Mouse (Mus musculus) midbrain, postnatal 0 days (tissue): ENCODE data around the gene Slc4a4. TPM values are rescaled to one million over a fixed set of nuclear protein-coding genes. Genes with fewer than 3 reads are reported as not detected.

ENCODE experiments used
- ATAC-seq: fragments of 200-750 bp; cut with Nextera tagmentation; 2 replicates; pipeline ENCODE4 v1.8.0; 2017; ENCODE audit warnings: moderate number of reproducible peaks, mild to moderate bottlenecking, moderate TSS enrichment, moderate library complexity; ENCODE audit not compliant: low FRiP score
- DNase-seq: peaks from one replicate; pipeline ENCODE4 v3.0.0-alpha.2; 2015; ENCODE audit warnings: low spot score
- H3K27ac ChIP-seq: fragments of 300-500 bp; sonication (generic); 2 replicates; pipeline ENCODE4 v1.5.1; 2014; ENCODE audit warnings: low read depth, mild to moderate bottlenecking, low read length, mixed read lengths
- H3K27me3 ChIP-seq: fragments of 300-500 bp; sonication (generic); 2 replicates; pipeline ENCODE4 v1.6.1; 2014; ENCODE audit warnings: low read length, control low read depth, mixed read lengths; ENCODE audit not compliant: insufficient read depth
- H3K36me3 ChIP-seq: fragments of 300-500 bp; sonication (generic); 2 replicates; pipeline ENCODE4 v1.6.1; 2014; ENCODE audit warnings: low read length, control low read depth, mixed read lengths; ENCODE audit not compliant: insufficient read depth
- H3K4me1 ChIP-seq: fragments of 300-500 bp; sonication (generic); 2 replicates; pipeline ENCODE4 v1.6.1; 2014; ENCODE audit warnings: mild to moderate bottlenecking, control low read depth, antibody characterized with exemption, low read length, mixed read lengths; ENCODE audit not compliant: insufficient read depth
- H3K4me2 ChIP-seq: fragments of 300-500 bp; sonication (generic); 2 replicates; pipeline ENCODE4 v1.6.1; 2014; ENCODE audit warnings: low read depth, mild to moderate bottlenecking, low read length, mixed read lengths; ENCODE audit not compliant: poor library complexity, severe bottlenecking
- H3K4me3 ChIP-seq: fragments of 300-500 bp; sonication (generic); 2 replicates; pipeline ENCODE4 v1.5.1; 2014; ENCODE audit warnings: low read depth, mild to moderate bottlenecking, low read length, moderate library complexity
- H3K9ac ChIP-seq: fragments of 300-500 bp; sonication (generic); replicated peaks from 2 replicates; pipeline ENCODE4 v1.6.1; 2014; ENCODE audit warnings: mild to moderate bottlenecking, low read length, moderate library complexity, mixed read lengths; ENCODE audit not compliant: poor library complexity, severe bottlenecking
- H3K9me3 ChIP-seq: fragments of 300-500 bp; sonication (generic); 2 replicates; pipeline ENCODE4 v1.6.1; 2016; ENCODE audit warnings: low read length, control low read depth
- CTCF ChIP-seq: IDR thresholded peaks from 2 replicates; pipeline ENCODE4 v1.5.1; 2016; ENCODE audit warnings: antibody characterized with exemption, mild to moderate bottlenecking
- WGBS: fragments of 180-500 bp; shearing (Covaris S2); extraction: QIAGEN DNeasy Blood & Tissue Kit; methylation state at CpG from one replicate; pipeline ENCODE4 v1.1.7; 2014; 5-methylcytosine and 5-hydroxymethylcytosine counted together
- polyA plus RNA-seq: library from polyadenylated mRNA; unstranded; fragments of >200 nt; fragmentation: Nextera tagmentation; extraction: Ambion mirVana; gene quantifications from 2 replicates; pipeline ENCODE4 v1.2.1, GENCODE M21; 2015
- total RNA-seq: library from RNA; depleted of rRNA; stranded (reverse); fragments of >200 nt; gene quantifications from 2 replicates; pipeline ENCODE4 v1.2.3, GENCODE M21; 2014

Slc4a4 gene
- total and polyA plus RNA-seq, 2 experiments from 2014 or later: 17.4 to 57.3 TPM

DNA sequence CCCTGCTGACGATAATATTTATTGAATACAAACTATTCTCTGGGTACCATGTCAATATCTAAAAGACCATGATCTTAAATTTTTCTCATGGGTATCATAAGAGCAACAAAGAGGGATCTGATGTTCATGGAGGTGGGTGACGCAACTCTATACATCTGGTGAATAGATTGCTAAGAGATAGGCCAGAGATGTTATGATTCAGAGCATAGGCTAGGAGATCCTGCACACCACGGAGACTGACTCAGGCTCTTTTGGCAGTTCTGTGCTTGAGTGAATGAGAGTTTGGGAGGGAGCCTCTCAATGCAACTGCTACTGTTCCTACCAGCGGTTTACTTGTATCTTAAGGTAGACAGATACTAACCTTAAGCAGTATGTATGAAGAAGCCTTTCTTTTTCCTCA lies 79.9 kb downstream of the Slc4a4 start:
- no peak for DNase-seq
- WGBS: 92% methylated on average over 4 of the region's 4 CpGs

DNA sequence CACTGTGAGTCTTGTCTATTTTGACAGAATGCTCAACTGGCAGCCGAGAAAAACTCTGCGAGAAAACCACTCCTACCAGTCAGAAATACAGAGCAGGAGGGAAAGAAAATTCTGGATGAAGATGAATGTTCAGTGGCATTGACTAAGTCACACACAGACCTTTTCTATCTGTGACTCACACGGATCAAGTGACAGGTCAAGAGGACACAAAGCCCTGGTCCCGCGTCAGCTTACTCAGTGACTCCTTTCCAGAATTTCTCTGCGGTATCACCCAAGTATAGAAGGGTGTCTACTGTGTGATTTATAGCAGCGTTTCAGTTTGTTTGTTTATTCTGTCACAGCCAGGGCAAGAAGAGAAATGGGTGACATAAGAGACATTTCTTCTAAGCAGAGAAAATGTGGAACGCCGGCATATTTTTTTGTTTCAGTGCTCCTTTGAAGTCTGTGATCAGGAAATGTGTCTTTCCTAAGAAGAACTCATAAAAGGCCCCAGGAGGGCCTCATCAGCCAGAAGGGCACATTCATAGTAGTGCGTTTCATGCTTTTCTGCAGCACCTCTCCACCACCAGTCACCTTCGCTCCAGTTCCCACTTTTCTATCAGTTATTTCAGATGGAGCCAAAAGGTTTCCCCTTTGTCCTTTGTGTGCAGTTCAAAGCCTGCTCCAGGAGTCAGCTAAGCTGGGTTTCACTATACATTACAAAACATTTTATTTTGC lies 82.5 kb downstream of the Slc4a4 start:
- Histone ChIP-seq H3K36me3 (no peaks in the 10 kb centered on the region), H3K9ac (no peak overlapping the region)
- 50% methylated on average over 11 of the region's 11 CpGs for WGBS

More for the DNA sequence above, 79.9 kb downstream of the Slc4a4 start:
- no peaks in the 10 kb centered on the region for H3K4me1 ChIP-seq
- no peak for TF ChIP-seq CTCF
- no peak overlapping the region for H3K9ac ChIP-seq
- no peak overlapping the region for H3K4me2 ChIP-seq
- no peaks in the 10 kb centered on the region for H3K9me3 ChIP-seq
- no peak for ATAC-seq
- no peak overlapping the region for H3K27ac ChIP-seq
- H3K27me3 ChIP-seq: no peaks in the 10 kb centered on the region
- no peak overlapping the region for H3K4me3 ChIP-seq
- H3K36me3 ChIP-seq: no peaks in the 10 kb centered on the region

DNA sequence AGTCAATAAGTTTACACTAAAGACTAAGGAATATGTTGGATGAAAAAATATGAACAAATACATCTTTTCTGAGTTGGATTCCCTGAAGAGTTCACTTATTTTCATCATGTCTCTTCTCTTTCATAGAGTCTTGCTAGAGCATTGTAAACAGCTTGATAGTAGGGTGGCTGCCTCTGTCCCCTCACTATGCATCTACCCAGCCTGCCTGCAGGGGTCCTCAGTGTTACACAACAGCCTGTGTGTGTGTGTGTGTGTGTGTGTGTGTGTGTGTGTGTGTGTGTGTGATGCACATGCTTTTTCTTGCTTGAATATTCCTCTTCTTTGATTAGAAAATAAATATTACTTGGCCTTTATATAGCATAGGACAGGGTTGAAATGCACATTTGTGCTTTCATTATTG lies 84.9 kb downstream of the Slc4a4 start:
- no peak overlapping the region for H3K4me2 ChIP-seq
- H3K27ac ChIP-seq: no peak overlapping the region
- H3K4me1 ChIP-seq: no peaks in the 10 kb centered on the region
- no peak overlapping the region for H3K4me3 ChIP-seq
- H3K27me3 ChIP-seq: no peaks in the 10 kb centered on the region
- peak; percentile 50 for TF ChIP-seq CTCF
- ATAC-seq (no peak), DNase-seq (no peak)
- H3K9ac ChIP-seq: no peak overlapping the region
- H3K36me3 ChIP-seq: no peaks in the 10 kb centered on the region
- H3K9me3 ChIP-seq: no peaks in the 10 kb centered on the region

More for the DNA sequence above, 82.5 kb downstream of the Slc4a4 start:
- H3K4me3 ChIP-seq: no peak overlapping the region
- no peak for TF ChIP-seq CTCF
- H3K9me3 ChIP-seq: no peaks in the 10 kb centered on the region
- no peaks in the 10 kb centered on the region for H3K4me1 ChIP-seq
- H3K4me2 ChIP-seq: no peak overlapping the region
- H3K27ac ChIP-seq: no peak overlapping the region
- DNase-seq (no peak), ATAC-seq (0 out of 2 replicates have a peak, but pooled peaks have one; percentile 34)
- H3K27me3 ChIP-seq: no peaks in the 10 kb centered on the region

DNA sequence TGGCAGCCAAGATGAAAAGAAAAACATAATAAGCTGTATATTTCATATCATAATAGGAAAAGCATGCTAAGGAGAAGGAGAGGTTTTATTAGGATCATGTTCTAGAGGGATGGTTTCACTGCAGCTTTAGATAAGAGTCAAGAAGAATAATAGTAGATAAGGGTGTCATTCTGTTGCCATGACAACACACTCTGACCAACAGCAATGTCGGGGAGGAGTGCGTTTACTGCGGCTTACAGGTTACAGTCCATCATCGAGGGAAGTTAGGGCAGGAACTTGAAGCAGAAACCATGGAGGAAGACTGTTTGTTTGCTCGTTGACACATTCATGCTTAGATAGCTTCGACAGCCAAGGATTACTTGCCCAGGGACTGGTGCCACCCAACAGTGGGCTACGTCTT lies 85.7 kb downstream of the Slc4a4 start:
- 64% methylated on average over 7 of the region's 7 CpGs for WGBS
- TF ChIP-seq CTCF: no peak

DNA sequence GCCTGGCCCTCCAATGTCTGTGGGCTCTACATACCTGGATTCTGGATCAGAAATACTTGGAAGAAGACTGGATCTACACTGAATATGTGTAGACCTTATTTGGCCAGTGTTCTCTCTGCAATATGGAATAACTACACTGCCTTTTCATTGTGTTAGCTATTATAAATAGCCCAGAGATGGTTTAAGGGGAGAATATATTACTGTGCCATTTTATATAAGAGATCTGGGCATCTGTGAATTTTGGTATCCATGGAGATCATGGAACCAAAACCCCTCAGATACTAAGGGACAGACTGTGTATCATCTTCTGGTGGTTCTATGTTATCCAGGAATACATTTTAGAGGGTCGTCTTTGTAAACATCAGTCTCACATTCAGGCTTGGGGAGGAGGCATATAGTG lies 86.5 kb downstream of the Slc4a4 start:
- Histone ChIP-seq H3K4me2 (no peak overlapping the region), H3K9me3 (no peaks in the 10 kb centered on the region), H3K27ac (no peak overlapping the region), H3K4me3 (no peak overlapping the region), H3K4me1 (no peaks in the 10 kb centered on the region), H3K36me3 (no peaks in the 10 kb centered on the region), H3K9ac (no peak overlapping the region), H3K27me3 (no peaks in the 10 kb centered on the region)
- no peak for ATAC-seq
- DNase-seq: no peak
- WGBS: 97% methylated on average over 1 of the region's 1 CpGs
- TF ChIP-seq CTCF: no peak

More for the DNA sequence above, 85.7 kb downstream of the Slc4a4 start:
- H3K9me3 ChIP-seq: no peaks in the 10 kb centered on the region
- no peak overlapping the region for H3K4me2 ChIP-seq
- H3K4me3 ChIP-seq: no peak overlapping the region
- H3K27ac ChIP-seq: no peak overlapping the region
- ATAC-seq (no peak), DNase-seq (no peak)
- H3K9ac ChIP-seq: no peak overlapping the region
- H3K4me1 ChIP-seq: no peaks in the 10 kb centered on the region
- no peaks in the 10 kb centered on the region for H3K27me3 ChIP-seq
- no peaks in the 10 kb centered on the region for H3K36me3 ChIP-seq

DNA sequence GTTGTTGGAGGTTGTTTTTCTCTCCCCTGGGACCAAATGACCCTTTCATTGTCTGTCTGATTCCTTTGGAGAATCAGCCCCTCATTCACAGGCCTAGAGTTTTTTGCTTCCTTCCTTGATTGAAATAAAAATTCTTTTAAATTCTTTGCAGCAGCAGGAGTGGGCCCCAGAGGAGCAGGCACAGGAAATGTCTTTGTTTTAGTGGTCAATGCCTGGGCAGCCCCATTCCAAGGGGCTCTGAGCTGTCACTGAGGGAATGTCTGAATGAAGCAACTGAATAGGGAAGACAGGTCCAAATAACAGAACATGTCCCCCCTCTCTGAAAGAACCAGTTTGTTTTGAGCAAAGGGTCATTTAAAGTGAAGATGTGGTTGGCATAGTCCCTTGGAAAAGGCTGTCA lies 89.1 kb downstream of the Slc4a4 start:
- H3K9ac ChIP-seq: no peak overlapping the region
- no peaks in the 10 kb centered on the region for H3K9me3 ChIP-seq
- no peaks in the 10 kb centered on the region for H3K27me3 ChIP-seq
- H3K4me2 ChIP-seq: no peak overlapping the region
- ATAC-seq (0 out of 2 replicates have a peak, but pooled peaks have one; percentile 58), DNase-seq (peak; percentile 38)
- no peak for TF ChIP-seq CTCF
- no peak overlapping the region for H3K27ac ChIP-seq
- no peaks in the 10 kb centered on the region for H3K36me3 ChIP-seq
- H3K4me3 ChIP-seq: no peak overlapping the region
- no peaks in the 10 kb centered on the region for H3K4me1 ChIP-seq
